Mouse (Mus musculus) forebrain, embryonic 11.5 days (tissue): ENCODE data around the gene Exo5. TPM values are rescaled to one million over a fixed set of nuclear protein-coding genes. Genes with fewer than 3 reads are reported as not detected.

ENCODE experiments used
- ATAC-seq: fragments of 200-750 bp; cut with Nextera tagmentation; replicated peaks from 2 replicates; pipeline ENCODE4 v1.8.0; 2017; ENCODE audit warnings: moderate TSS enrichment; ENCODE audit not compliant: low FRiP score
- DNase-seq: peaks from one replicate; pipeline ENCODE4 v3.0.0-alpha.2; 2017; ENCODE audit warnings: low spot score
- H3K27ac ChIP-seq: fragments of 300-500 bp; sonication (generic); 2 replicates; pipeline ENCODE4 v1.5.1; 2014; ENCODE audit warnings: low read depth, low read length
- H3K27me3 ChIP-seq: fragments of 300-500 bp; sonication (generic); 2 replicates; pipeline ENCODE4 v1.6.1; 2014; ENCODE audit warnings: mild to moderate bottlenecking, low read length, mixed read lengths; ENCODE audit not compliant: control insufficient read depth, insufficient read depth
- H3K36me3 ChIP-seq: fragments of 300-500 bp; sonication (generic); 2 replicates; pipeline ENCODE4 v1.6.1; 2014; ENCODE audit warnings: mild to moderate bottlenecking, low read length, moderate library complexity, mixed read lengths; ENCODE audit not compliant: control insufficient read depth, insufficient read depth
- H3K4me1 ChIP-seq: fragments of 300-500 bp; sonication (generic); replicated peaks from 2 replicates; pipeline ENCODE4 v1.6.1; 2014; ENCODE audit warnings: low read length, mixed read lengths; ENCODE audit not compliant: control insufficient read depth, insufficient read depth
- H3K4me2 ChIP-seq: fragments of 300-500 bp; sonication (generic); 2 replicates; pipeline ENCODE4 v1.6.1; 2014; ENCODE audit warnings: low read depth, mild to moderate bottlenecking, low read length, moderate library complexity, mixed read lengths; ENCODE audit not compliant: severe bottlenecking
- H3K4me3 ChIP-seq: fragments of 300-500 bp; sonication (generic); 2 replicates; pipeline ENCODE4 v1.5.1; 2014; ENCODE audit warnings: low read depth, low read length
- H3K9ac ChIP-seq: fragments of 300-500 bp; sonication (generic); 2 replicates; pipeline ENCODE4 v1.6.1; 2014; ENCODE audit warnings: low read length
- H3K9me3 ChIP-seq: fragments of 300-500 bp; sonication (generic); 2 replicates; pipeline ENCODE4 v1.6.1; 2016; ENCODE audit warnings: low read length, mixed read lengths; ENCODE audit not compliant: control insufficient read depth
- WGBS: fragments of 180-500 bp; shearing (Covaris S2); extraction: QIAGEN DNeasy Blood & Tissue Kit; methylation state at CpG from one replicate; pipeline ENCODE4 v1.1.7; 2014; 5-methylcytosine and 5-hydroxymethylcytosine counted together
- polyA plus RNA-seq: library from polyadenylated mRNA; unstranded; fragments of >200 nt; fragmentation: Nextera tagmentation; extraction: Ambion mirVana; gene quantifications from 2 replicates; pipeline ENCODE4 v1.2.1, GENCODE M21; 2014

Exo5 gene
- polyA plus RNA-seq, 1 experiment from 2014 or later: 32.1 TPM

- H3K27me3 ChIP-seq: no peaks in the 10 kb centered on the region
- H3K36me3 ChIP-seq: no peaks in the 10 kb centered on the region
- DNase-seq (no peak), ATAC-seq (no peak)
- H3K4me3 ChIP-seq: no peak overlapping the region
- no peak overlapping the region for H3K9ac ChIP-seq
- H3K27ac ChIP-seq: no peak overlapping the region
- H3K9me3 ChIP-seq: no peaks in the 10 kb centered on the region
- 71% methylated on average over 7 of the region's 7 CpGs for WGBS
- H3K4me1 ChIP-seq: no peaks in the 10 kb centered on the region; the same call in 1 of the 2 replicates
- no peak overlapping the region for H3K4me2 ChIP-seq
Measured at GRCm38 (mm10) chr4:120895226-120895625, 29.6 kb downstream of the Exo5 start.

- WGBS: 85% methylated on average over 11 of the region's 11 CpGs
- no peaks in the 10 kb centered on the region for H3K9me3 ChIP-seq
- ATAC-seq (no peak), DNase-seq (no peak)
- H3K27me3 ChIP-seq: no peaks in the 10 kb centered on the region
- no peaks in the 10 kb centered on the region; the same call in 1 of the 2 replicates for H3K4me1 ChIP-seq
- H3K27ac ChIP-seq: no peak overlapping the region
- no peak overlapping the region for H3K4me3 ChIP-seq
- no peaks in the 10 kb centered on the region for H3K36me3 ChIP-seq
- no peak overlapping the region for H3K9ac ChIP-seq
- H3K4me2 ChIP-seq: no peak overlapping the region
Measured at GRCm38 (mm10) chr4:120894584-120894983, 30.2 kb downstream of the Exo5 start.

GRCm38 (mm10) chr4:120893656-120894401 lies 31.0 kb downstream of the Exo5 start:
- no peaks in the 10 kb centered on the region for H3K36me3 ChIP-seq
- WGBS: 88% methylated on average over 11 of the region's 11 CpGs
- no peak overlapping the region for H3K4me3 ChIP-seq
- H3K9me3 ChIP-seq: no peaks in the 10 kb centered on the region
- no peaks in the 10 kb centered on the region; the same call in 1 of the 2 replicates for H3K4me1 ChIP-seq
- no peak overlapping the region for H3K9ac ChIP-seq
- DNase-seq (no peak), ATAC-seq (no peak)
- H3K27me3 ChIP-seq: no peaks in the 10 kb centered on the region
- no peak overlapping the region for H3K27ac ChIP-seq
- H3K4me2 ChIP-seq: no peak overlapping the region

- DNase-seq: peak; percentile 35
- no peak for ATAC-seq
- Histone ChIP-seq H3K4me1 (no peaks in the 10 kb centered on the region; the same call in 1 of the 2 replicates), H3K9ac (no peak overlapping the region), H3K4me2 (no peak overlapping the region), H3K27ac (no peak overlapping the region), H3K27me3 (no peaks in the 10 kb centered on the region), H3K9me3 (no peaks in the 10 kb centered on the region), H3K36me3 (no peaks in the 10 kb centered on the region), H3K4me3 (no peak overlapping the region)
- WGBS: 83% methylated on average over 1 of the region's 1 CpGs
Measured at GRCm38 (mm10) chr4:120892516-120892915, 32.3 kb downstream of the Exo5 start.

- DNase-seq: peak; percentile 20
- no peak overlapping the region for H3K4me2 ChIP-seq
- H3K4me1 ChIP-seq: no peaks in the 10 kb centered on the region; the same call in 1 of the 2 replicates
- ATAC-seq: no peak
- H3K9ac ChIP-seq: no peak overlapping the region
- H3K27me3 ChIP-seq: no peaks in the 10 kb centered on the region
- no peak overlapping the region for H3K4me3 ChIP-seq
- H3K9me3 ChIP-seq: no peaks in the 10 kb centered on the region
- H3K36me3 ChIP-seq: no peaks in the 10 kb centered on the region
- no peak overlapping the region for H3K27ac ChIP-seq
Measured at GRCm38 (mm10) chr4:120891960-120892359, 32.9 kb downstream of the Exo5 start.

GRCm38 (mm10) chr4:120890754-120891440 lies 33.9 kb downstream of the Exo5 start:
- WGBS: 54% methylated on average over 11 of the region's 11 CpGs
- Histone ChIP-seq H3K4me1 (peaks cover under 1% of the 10 kb centered on the region; the same call in 1 of the 2 replicates), H3K27me3 (no peaks in the 10 kb centered on the region), H3K36me3 (no peaks in the 10 kb centered on the region), H3K27ac (no peak overlapping the region), H3K4me3 (no peak overlapping the region), H3K9ac (no peak overlapping the region), H3K4me2 (no peak overlapping the region), H3K9me3 (no peaks in the 10 kb centered on the region)
- DNase-seq (peak; percentile 55), ATAC-seq (no peak)

- Histone ChIP-seq H3K9me3 (no peaks in the 10 kb centered on the region), H3K27me3 (no peaks in the 10 kb centered on the region), H3K9ac (no peak overlapping the region), H3K27ac (no peak overlapping the region), H3K4me3 (no peak overlapping the region), H3K36me3 (no peaks in the 10 kb centered on the region), H3K4me2 (no peak overlapping the region), H3K4me1 (peaks cover 5% of the 10 kb centered on the region; the same call in 1 of the 2 replicates)
- 0 out of 2 replicates have a peak, but pooled peaks have one; percentile 25 for ATAC-seq
- peak; percentile 44 for DNase-seq
- WGBS: 73% methylated on average over 8 of the region's 8 CpGs
Measured at GRCm38 (mm10) chr4:120888884-120889283, 35.9 kb downstream of the Exo5 start.

- Histone ChIP-seq H3K9ac (no peak overlapping the region), H3K9me3 (no peaks in the 10 kb centered on the region), H3K4me1 (peaks cover 9% of the 10 kb centered on the region; the same call in 1 of the 2 replicates), H3K27ac (no peak overlapping the region), H3K36me3 (no peaks in the 10 kb centered on the region), H3K4me3 (no peak overlapping the region), H3K27me3 (no peaks in the 10 kb centered on the region), H3K4me2 (no peak overlapping the region)
- DNase-seq (peak; percentile 69), ATAC-seq (no peak)
- WGBS: 31% methylated on average over 8 of the region's 8 CpGs
Measured at GRCm38 (mm10) chr4:120887381-120888112, 37.3 kb downstream of the Exo5 start.
